Mouse (Mus musculus) neural tube, embryonic 11.5 days (tissue): ENCODE measurements around the gene Kdm2b. TPM values are rescaled to one million over a fixed set of nuclear protein-coding genes. Genes with fewer than 3 reads are reported as not detected.

Experiments used
- ATAC-seq: fragments of 200-750 bp; cut with Nextera tagmentation; 2 replicates; pipeline ENCODE4 v1.8.0; 2017; ENCODE audit warnings: moderate number of reproducible peaks, mild to moderate bottlenecking, moderate TSS enrichment, moderate library complexity; ENCODE audit not compliant: insufficient read depth, low FRiP score, low TSS enrichment
- DNase-seq: peaks from one replicate; pipeline ENCODE4 v3.0.0-alpha.2; 2015; ENCODE audit warnings: low spot score
- H3K27ac ChIP-seq: fragments of 300-500 bp; sonication (generic); 2 replicates; pipeline ENCODE4 v1.5.1; 2014; ENCODE audit warnings: low read depth, mild to moderate bottlenecking, low read length
- H3K27me3 ChIP-seq: fragments of 300-500 bp; sonication (generic); 2 replicates; pipeline ENCODE4 v1.6.1; 2014; ENCODE audit warnings: mild to moderate bottlenecking, low read length, mixed read lengths; ENCODE audit not compliant: control insufficient read depth, insufficient read depth
- H3K36me3 ChIP-seq: fragments of 300-500 bp; sonication (generic); 2 replicates; pipeline ENCODE4 v1.6.1; 2014; ENCODE audit warnings: mild to moderate bottlenecking, low read length, moderate library complexity, mixed read lengths; ENCODE audit not compliant: control insufficient read depth, insufficient read depth
- H3K4me1 ChIP-seq: fragments of 300-500 bp; sonication (generic); 2 replicates; pipeline ENCODE4 v1.6.1; 2014; ENCODE audit warnings: low read length, mixed read lengths; ENCODE audit not compliant: control insufficient read depth, insufficient read depth
- H3K4me2 ChIP-seq: fragments of 300-500 bp; sonication (generic); 2 replicates; pipeline ENCODE4 v1.6.1; 2014; ENCODE audit warnings: low read depth, mild to moderate bottlenecking, moderate library complexity
- H3K4me3 ChIP-seq: fragments of 300-500 bp; sonication (generic); 2 replicates; pipeline ENCODE4 v1.5.1; 2014; ENCODE audit warnings: low read depth, low read length
- H3K9ac ChIP-seq: fragments of 300-500 bp; sonication (generic); 2 replicates; pipeline ENCODE4 v1.6.1; 2014; ENCODE audit warnings: mild to moderate bottlenecking, low read length
- H3K9me3 ChIP-seq: fragments of 300-500 bp; sonication (generic); 2 replicates; pipeline ENCODE4 v1.6.1; 2016; ENCODE audit warnings: low read length; ENCODE audit not compliant: control insufficient read depth
- WGBS: fragments of 180-500 bp; shearing (Covaris S2); extraction: QIAGEN DNeasy Blood & Tissue Kit; methylation state at CpG from one replicate; pipeline ENCODE4 v1.1.7; 2014; 5-methylcytosine and 5-hydroxymethylcytosine counted together
- polyA plus RNA-seq: library from polyadenylated mRNA; unstranded; fragments of >200 nt; fragmentation: Nextera tagmentation; extraction: Ambion mirVana; gene quantifications from 2 replicates; pipeline ENCODE4 v1.2.1, GENCODE M21; 2014

Kdm2b gene
- polyA plus RNA-seq, 1 experiment from 2014 or later = 70.3 TPM

DNA sequence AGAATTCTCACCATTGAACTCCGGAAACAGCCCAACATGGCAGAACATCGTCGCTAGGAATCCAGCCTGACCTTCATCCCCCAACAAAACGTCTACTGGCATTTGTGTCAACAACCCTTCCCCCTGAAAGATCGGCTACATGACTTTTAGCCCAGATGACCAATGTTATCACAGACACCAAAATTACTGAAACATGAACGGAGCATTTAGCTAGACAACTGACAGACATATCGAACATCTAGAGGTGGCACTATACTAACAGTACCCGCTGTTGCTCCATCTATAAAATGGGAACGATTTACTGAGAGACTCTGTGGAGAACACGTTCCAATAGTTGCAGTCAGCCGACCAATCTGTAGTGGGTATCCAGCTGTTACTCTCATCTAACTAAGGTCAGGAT lies 88.4 kb downstream of the Kdm2b start:
- H3K4me3 ChIP-seq = peak overlapping the region; percentile 91; the same call in 1 of the 2 replicates
- peak overlapping the region; percentile 94 for H3K9ac ChIP-seq
- no peaks in the 10 kb centered on the region for H3K9me3 ChIP-seq
- H3K4me1 ChIP-seq = peaks cover 7% of the 10 kb centered on the region
- H3K27ac ChIP-seq = peak overlapping the region; percentile 90; the same call in 1 of the 2 replicates
- H3K4me2 ChIP-seq = peak overlapping the region; percentile 90
- DNase-seq = no peak
- WGBS = 59% methylated on average over 11 of the region's 11 CpGs
- no peaks in the 10 kb centered on the region for H3K36me3 ChIP-seq
- no peaks in the 10 kb centered on the region for H3K27me3 ChIP-seq
- ATAC-seq = no peak

GRCm38 (mm10) chr5:122900558-122901171 lies 89.0 kb downstream of the Kdm2b start:
- Histone ChIP-seq H3K9ac (peak overlapping the region; percentile 94), H3K36me3 (no peaks in the 10 kb centered on the region), H3K4me3 (peak overlapping the region; percentile 91), H3K4me2 (peak overlapping the region; percentile 90), H3K9me3 (no peaks in the 10 kb centered on the region), H3K27ac (peak overlapping the region; percentile 90), H3K27me3 (no peaks in the 10 kb centered on the region), H3K4me1 (peaks cover 7% of the 10 kb centered on the region)
- DNase-seq (no peak), ATAC-seq (peak; percentile 80)
- 3% methylated on average over 32 of the region's 33 CpGs for WGBS

GRCm38 (mm10) chr5:122899777-122900557 lies 89.7 kb downstream of the Kdm2b start:
- H3K27me3 ChIP-seq = no peaks in the 10 kb centered on the region
- H3K27ac ChIP-seq = peak overlapping the region; percentile 90
- peak; percentile 93 for ATAC-seq
- H3K4me2 ChIP-seq = peak overlapping the region; percentile 90
- peak; percentile 92 for DNase-seq
- peak overlapping the region; percentile 91 for H3K4me3 ChIP-seq
- no peaks in the 10 kb centered on the region for H3K9me3 ChIP-seq
- WGBS = under 1% methylated on average over 36 of the region's 120 CpGs
- H3K9ac ChIP-seq = peak overlapping the region; percentile 94
- H3K4me1 ChIP-seq = peaks cover 7% of the 10 kb centered on the region
- H3K36me3 ChIP-seq = no peaks in the 10 kb centered on the region

DNA sequence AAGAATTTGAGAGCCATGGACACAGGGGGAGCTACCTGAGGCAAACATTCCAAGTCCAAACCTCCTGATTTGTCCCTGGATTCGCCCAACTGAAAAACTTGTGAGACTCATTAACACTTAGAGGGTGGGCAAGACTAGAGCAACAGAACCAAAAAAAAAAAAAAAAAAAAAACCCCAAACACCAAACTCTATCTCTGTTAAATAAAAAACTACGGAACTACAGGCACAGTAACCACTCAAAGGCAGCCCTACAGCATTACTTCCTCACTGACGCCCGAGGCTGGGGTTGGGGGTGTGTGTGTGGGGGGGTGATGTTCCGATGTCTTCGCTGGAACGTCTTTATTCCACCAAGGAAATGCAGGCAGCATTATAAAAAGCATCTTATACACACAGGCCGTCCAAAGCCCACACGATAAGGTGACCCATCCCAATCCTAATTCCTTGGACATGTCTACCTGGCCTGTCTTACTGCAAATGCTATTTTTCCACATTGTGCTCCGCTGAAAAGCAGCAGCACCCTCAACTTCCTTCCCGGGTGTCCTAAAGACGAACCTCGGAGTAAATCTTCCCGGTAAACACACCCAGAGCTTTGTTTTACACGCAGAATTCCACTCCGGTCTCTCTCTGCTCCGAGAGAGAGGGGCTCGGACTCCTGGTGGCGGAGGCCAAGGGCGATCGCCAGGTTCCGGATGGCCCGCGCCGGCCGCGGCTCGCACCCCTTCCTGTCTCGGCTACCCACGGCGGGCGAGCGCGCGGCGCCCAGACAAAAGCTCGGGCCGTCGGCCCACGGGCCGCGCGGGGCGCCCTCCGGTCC lies 90.5 kb downstream of the Kdm2b start:
- WGBS = 6% methylated on average over 42 of the region's 45 CpGs
- ATAC-seq = peak; percentile 24; the same call in 1 of the 2 replicates
- Histone ChIP-seq H3K4me2 (peak overlapping the region; percentile 90), H3K36me3 (no peaks in the 10 kb centered on the region), H3K27ac (peak overlapping the region; percentile 90), H3K9me3 (no peaks in the 10 kb centered on the region), H3K27me3 (no peaks in the 10 kb centered on the region), H3K9ac (peak overlapping the region; percentile 94), H3K4me1 (peaks cover 7% of the 10 kb centered on the region), H3K4me3 (peak overlapping the region; percentile 91)
- DNase-seq = peak; percentile 53

- Histone ChIP-seq H3K4me1 (peaks cover 7% of the 10 kb centered on the region), H3K36me3 (no peaks in the 10 kb centered on the region), H3K9ac (no peak overlapping the region), H3K9me3 (no peaks in the 10 kb centered on the region), H3K27ac (no peak overlapping the region), H3K4me2 (peak overlapping the region; percentile 90), H3K4me3 (no peak overlapping the region), H3K27me3 (no peaks in the 10 kb centered on the region)
- WGBS = 79% methylated on average over 6 of the region's 6 CpGs
- ATAC-seq (no peak), DNase-seq (no peak)
These were observed 91.5 kb downstream of the Kdm2b start for GRCm38 (mm10) chr5:122898153-122898552.

DNA sequence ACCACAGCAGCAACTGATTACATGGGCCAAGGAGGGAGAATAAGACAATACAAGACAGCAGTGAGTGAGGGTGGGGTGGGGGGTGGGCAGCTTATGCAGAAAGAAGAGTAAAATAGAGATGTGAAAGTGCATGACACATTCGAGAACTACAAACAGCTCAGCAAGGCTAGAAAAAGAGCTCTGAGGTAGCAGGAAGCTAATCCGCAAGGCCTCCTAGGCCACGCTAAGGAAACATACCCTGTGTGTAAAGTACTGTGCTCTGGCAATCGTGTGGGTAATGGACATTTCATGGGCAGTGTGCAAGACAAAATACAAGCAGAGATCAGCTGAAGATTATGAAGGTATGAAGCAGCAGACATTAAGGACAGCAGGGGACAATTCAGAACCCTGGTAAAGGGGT lies 94.8 kb downstream of the Kdm2b start:
- 79% methylated on average over 4 of the region's 4 CpGs for whole genome bisulfite sequencing
- Histone ChIP-seq H3K27me3 (no peaks in the 10 kb centered on the region), H3K9me3 (no peaks in the 10 kb centered on the region), H3K4me2 (no peak overlapping the region), H3K36me3 (no peaks in the 10 kb centered on the region), H3K27ac (no peak overlapping the region), H3K9ac (no peak overlapping the region), H3K4me1 (peaks cover 7% of the 10 kb centered on the region), H3K4me3 (no peak overlapping the region)
- ATAC-seq = no peak
- no peak for DNase-seq

GRCm38 (mm10) chr5:122894007-122894637 lies 95.5 kb downstream of the Kdm2b start:
- Histone ChIP-seq H3K9ac (no peak overlapping the region), H3K4me3 (no peak overlapping the region), H3K27me3 (no peaks in the 10 kb centered on the region), H3K4me2 (no peak overlapping the region), H3K4me1 (peaks cover 7% of the 10 kb centered on the region), H3K27ac (no peak overlapping the region), H3K36me3 (no peaks in the 10 kb centered on the region), H3K9me3 (no peaks in the 10 kb centered on the region)
- 94% methylated on average over 5 of the region's 5 CpGs for WGBS
- DNase-seq (peak; percentile 60), ATAC-seq (no peak)

GRCm38 (mm10) chr5:122893270-122893669 lies 96.4 kb downstream of the Kdm2b start:
- Histone ChIP-seq H3K4me2 (no peak overlapping the region), H3K27ac (no peak overlapping the region), H3K27me3 (no peaks in the 10 kb centered on the region), H3K4me3 (no peak overlapping the region), H3K9me3 (no peaks in the 10 kb centered on the region), H3K9ac (no peak overlapping the region), H3K36me3 (no peaks in the 10 kb centered on the region), H3K4me1 (peaks cover 4% of the 10 kb centered on the region; the same call in 1 of the 2 replicates)
- DNase-seq (no peak), ATAC-seq (no peak)
- 95% methylated on average over 6 of the region's 6 CpGs for WGBS
